Mouse (Mus musculus): ENCODE data around the gene Ppil3. TPM values are rescaled to one million over a fixed set of nuclear protein-coding genes. Genes with fewer than 3 reads are reported as not detected.

Ppil3 gene
- polyA plus RNA-seq (2012; rRNA removed): 41.1 and 45.9 TPM in 2 replicates

GRCm38 (mm10) chr1:58445143-58445722, at the start of gene Ppil3, which contains the start of gene Nif3l1:
TSS of gene Ppil3 (minus strand) at chr1:58445486.
TSS of gene Nif3l1 (plus strand) at chr1:58445151.

GRCm38 (mm10) chr1:58423371-58424248, 21.7 kb downstream of the Ppil3 start, which contains the start of gene Clk1:
TSS of gene Clk1 (minus strand) at chr1:58424066.

GRCm38 (mm10) chr1:58392652-58393283, 52.5 kb downstream of the Ppil3 start, which contains the start of gene Bzw1:
TSS of gene Bzw1 (plus strand) at chr1:58392898.

Other genes with a start within 250 kb of the Ppil3 start
- gene Aox4, start 235.1 kb downstream of the Ppil3 start, polyA plus RNA-seq (2012; rRNA removed): 0.28 and 0.32 TPM in 2 replicates
- gene Aox2, start 167.2 kb downstream of the Ppil3 start, polyA plus RNA-seq (2012; rRNA removed): 0.04 and 0.08 TPM in 2 replicates
- gene Bzw1, start 52.6 kb downstream of the Ppil3 start, polyA plus RNA-seq (2012; rRNA removed): 130 and 149 TPM in 2 replicates
- gene Clk1, start 21.4 kb downstream of the Ppil3 start, polyA plus RNA-seq (2012; rRNA removed): 311 and 325 TPM in 2 replicates
- 51.6 and 56.7 TPM in 2 replicates for gene Nif3l1, start 335 bp downstream of the Ppil3 start, polyA plus RNA-seq (2012; rRNA removed)
- 22.5 and 25.1 TPM in 2 replicates for gene Orc2, start 59.6 kb upstream of the Ppil3 start, polyA plus RNA-seq (2012; rRNA removed)
- 4.2 and 4.5 TPM in 2 replicates for gene Fam126b, start 140.8 kb upstream of the Ppil3 start, polyA plus RNA-seq (2012; rRNA removed)
- gene Ndufb3, start 140.9 kb upstream of the Ppil3 start, polyA plus RNA-seq (2012; rRNA removed): 162 and 176 TPM in 2 replicates

Measured in central nervous system, embryonic 14 days (tissue).